Mouse (Mus musculus): ENCODE measurements around the gene Samd4b.

Gene Samd4b

DNA sequence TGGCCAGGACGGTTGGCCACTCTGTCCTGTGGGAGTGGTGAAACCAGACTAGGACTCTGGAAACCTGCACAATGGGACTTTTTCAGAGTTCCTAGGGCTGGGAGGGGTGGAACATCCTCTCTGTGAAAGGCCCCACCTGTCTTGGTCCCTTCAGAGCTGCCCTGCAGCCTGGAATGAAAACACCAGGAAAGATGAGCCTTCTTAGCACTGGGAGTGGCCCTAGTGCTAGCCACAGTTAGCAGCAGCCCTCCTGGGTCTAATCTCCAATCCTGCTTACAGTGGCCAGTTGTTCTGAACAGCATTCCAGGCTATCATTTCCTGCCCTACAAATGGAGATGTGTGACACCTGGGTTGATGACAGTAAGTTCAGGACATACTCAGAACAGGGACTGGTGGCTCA lies 6.1 kb downstream of the Samd4b start:
- DNase-seq (ENCODE audit: low read depth, low spot score), result no peak

DNA sequence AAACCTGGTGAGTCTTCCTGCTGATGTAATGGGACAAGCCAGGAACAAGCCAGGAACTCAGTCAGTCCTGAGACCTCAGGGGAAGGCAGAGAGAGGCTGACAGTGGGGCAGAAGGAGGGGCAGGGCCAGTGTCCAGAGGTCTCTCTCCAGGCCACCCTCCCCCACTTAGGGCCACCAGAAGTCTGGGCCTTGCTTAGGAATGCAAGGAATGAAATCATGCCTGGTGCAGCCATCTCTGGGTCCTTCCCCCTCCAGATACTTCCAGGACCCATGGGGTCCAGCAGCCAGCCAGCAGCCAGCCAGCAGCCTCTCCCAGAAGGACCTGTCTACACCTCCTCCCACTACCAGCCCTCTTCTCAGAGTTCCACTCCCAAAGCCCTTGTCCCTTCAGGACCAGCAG lies 10.3 kb downstream of the Samd4b start:
- DNase-seq (ENCODE audit: low read depth, low spot score), result no peak

DNA sequence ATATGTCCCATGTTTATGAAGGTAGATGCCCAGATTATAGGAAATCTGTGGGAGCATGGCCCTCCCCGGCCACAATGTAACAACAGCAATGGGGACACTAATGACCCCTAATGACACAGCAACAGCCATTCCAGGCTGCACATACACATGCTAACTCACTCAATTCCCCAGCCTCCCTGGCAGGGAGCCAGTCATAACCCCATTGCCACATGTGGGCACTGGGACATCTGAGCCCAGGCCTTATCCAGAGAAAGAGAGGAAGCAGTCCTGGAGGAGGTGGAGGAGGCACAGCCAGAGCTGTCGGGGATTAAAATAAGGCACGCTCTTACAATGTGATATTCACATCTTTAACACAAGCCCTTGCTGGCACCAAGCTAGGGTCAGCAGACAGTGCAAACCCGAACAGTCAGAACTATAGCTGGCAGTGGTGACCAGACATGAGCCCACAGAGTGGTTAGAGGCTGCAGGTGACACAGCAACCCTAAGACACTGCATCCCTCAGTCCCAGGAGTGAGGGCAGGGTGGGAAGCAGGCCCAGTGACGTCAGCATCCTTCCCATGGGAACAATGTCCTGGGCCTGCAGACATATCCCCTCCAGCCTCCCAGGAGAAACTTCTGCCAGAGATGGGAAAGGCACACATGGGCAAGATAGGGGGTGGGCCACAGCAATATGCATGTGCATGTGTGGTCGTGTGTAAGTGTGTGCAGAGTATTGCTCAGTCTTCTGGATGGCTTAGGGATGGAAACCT lies 11.1 kb downstream of the Samd4b start:
- no peak for DNase-seq (ENCODE audit: low read depth, low spot score)

DNA sequence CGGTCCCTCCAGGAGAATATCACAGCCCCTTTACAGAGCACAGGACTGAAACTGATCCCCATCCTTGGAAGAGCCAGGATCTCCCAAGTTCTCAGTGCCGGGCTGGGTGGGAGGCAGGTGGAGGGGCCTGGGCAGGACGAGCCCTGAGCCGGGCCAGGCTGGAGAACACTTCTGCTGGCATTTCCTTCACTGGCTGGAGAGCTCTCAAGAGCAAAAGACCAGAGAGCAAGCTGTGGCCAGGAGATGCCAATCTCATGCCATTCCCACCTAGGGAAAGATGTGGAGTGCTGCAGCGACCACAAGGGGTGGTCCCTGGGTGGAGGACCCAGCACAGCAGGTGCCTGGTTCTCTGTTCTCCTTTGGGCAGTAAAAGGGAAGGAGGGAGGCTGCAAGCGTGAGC lies 12.9 kb downstream of the Samd4b start:
- DNase-seq (ENCODE audit: low read depth, low spot score), result no peak

DNA sequence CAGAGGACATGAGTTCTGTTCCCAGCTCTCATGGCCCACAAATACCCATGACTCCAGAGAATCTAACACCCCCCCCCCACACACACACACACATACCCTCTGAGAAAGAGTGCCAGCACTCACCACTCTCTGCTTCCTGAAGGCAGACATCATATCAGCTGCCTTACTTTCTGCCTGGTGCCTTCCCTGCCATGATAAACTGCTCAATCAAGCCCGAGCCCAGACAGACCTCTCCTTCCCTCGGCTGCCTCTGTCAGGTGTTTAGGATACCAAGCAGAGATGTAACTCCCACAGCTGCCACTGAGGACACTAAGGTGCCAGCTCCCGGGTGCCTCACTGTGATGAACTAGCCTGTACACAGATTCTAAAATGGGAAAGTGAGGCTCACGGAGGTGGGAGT lies 13.5 kb downstream of the Samd4b start:
- DNase-seq (ENCODE audit: low read depth, low spot score), result no peak

GRCm38 (mm10) chr7:28583570-28584344 lies 14.2 kb downstream of the Samd4b start:
- DNase-seq (ENCODE audit: low read depth, low spot score), result no peak

- no peak for DNase-seq (ENCODE audit: low read depth, low spot score)
Observed at GRCm38 (mm10) chr7:28582841-28583240, 15.1 kb downstream of the Samd4b start.

- no peak for DNase-seq (ENCODE audit: low read depth, low spot score)
Observed at GRCm38 (mm10) chr7:28581721-28582120, 16.2 kb downstream of the Samd4b start.

DNA sequence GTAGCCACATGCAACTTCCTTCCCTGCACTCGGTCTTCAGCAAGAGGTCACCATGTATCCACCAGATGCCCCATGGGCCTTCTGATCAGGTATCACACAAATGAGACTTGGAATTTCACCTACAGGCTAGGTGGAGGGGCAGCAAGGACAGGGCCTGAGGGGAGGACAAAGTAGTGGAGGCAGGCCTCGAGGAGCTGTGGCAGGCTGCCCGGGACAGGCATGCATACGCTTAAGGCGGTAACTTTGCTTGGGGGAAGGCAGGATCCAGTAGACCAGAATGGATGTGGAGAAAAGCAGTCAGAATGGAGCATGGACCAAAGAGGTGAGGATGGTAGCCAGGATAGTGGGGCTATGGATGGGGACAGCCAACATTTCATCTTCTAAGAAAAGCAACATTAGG lies 18.1 kb downstream of the Samd4b start:
- DNase-seq (ENCODE audit: low read depth, low spot score), result no peak

- DNase-seq (ENCODE audit: low read depth, low spot score), result no peak
Observed at GRCm38 (mm10) chr7:28578543-28579053, 19.3 kb downstream of the Samd4b start.

- no peak for DNase-seq (ENCODE audit: low read depth, low spot score)
Observed at GRCm38 (mm10) chr7:28577826-28578542, 20.0 kb downstream of the Samd4b start.

GRCm38 (mm10) chr7:28576271-28576914 lies 21.6 kb downstream of the Samd4b start:
- no peak for DNase-seq (ENCODE audit: low read depth, low spot score)

GRCm38 (mm10) chr7:28575597-28575996 lies 22.3 kb downstream of the Samd4b start:
- DNase-seq (ENCODE audit: low read depth, low spot score), result no peak

DNA sequence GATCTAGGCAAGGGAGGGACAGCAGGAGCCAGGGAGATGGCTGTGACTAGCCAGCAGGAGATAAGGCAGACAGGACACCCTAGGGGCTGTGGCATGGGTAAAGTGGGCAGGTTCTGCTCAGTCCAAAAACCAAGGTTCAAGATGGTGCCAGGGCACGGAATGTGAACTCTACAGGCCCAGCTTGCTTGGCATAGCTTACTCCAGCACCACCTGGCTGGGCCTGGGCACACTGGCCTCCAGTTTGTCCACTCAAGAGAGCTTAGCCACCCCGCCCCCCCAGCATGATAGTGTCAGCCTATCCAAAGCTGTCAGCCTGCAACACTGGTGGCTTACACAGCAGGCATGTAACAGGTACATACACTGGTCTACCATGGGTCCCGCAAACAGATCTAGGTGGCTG lies 24.7 kb downstream of the Samd4b start:
- DNase-seq (ENCODE audit: low read depth, low spot score), result no peak

- no peak for DNase-seq (ENCODE audit: low read depth, low spot score)
Observed at GRCm38 (mm10) chr7:28572689-28573088, 25.3 kb downstream of the Samd4b start.

GRCm38 (mm10) chr7:28570982-28571682 lies 26.8 kb downstream of the Samd4b start:
- no peak for DNase-seq (ENCODE audit: low read depth, low spot score)

- DNase-seq (ENCODE audit: low read depth, low spot score), result no peak
Observed at GRCm38 (mm10) chr7:28570291-28570981, 27.5 kb downstream of the Samd4b start.

- DNase-seq (ENCODE audit: low read depth, low spot score), result no peak
Observed at GRCm38 (mm10) chr7:28568253-28568652, 29.7 kb downstream of the Samd4b start.

GRCm38 (mm10) chr7:28567539-28567938 lies 30.4 kb downstream of the Samd4b start:
- no peak for DNase-seq (ENCODE audit: low read depth, low spot score)

DNA sequence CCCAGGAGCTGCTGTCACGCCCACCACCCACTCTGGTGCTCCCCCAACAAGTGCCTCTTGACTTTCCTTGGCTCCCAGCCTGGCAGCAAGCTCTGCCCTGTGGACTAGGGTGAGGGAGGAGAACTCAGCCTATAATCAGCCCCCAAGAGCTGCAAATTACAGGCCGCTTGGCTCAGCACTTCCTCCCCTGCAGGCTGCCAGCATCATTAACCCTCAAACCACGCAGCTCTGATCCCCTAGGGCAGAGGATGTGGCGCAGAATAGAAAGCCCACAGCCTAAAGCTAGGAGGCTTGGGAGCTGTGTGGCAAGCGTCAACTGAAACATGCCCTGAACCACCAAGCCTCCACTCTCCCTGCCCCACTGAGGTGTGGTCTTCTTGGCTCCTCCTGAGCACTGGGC lies 32.5 kb downstream of the Samd4b start:
- DNase-seq (ENCODE audit: low read depth, low spot score), result no peak

DNA sequence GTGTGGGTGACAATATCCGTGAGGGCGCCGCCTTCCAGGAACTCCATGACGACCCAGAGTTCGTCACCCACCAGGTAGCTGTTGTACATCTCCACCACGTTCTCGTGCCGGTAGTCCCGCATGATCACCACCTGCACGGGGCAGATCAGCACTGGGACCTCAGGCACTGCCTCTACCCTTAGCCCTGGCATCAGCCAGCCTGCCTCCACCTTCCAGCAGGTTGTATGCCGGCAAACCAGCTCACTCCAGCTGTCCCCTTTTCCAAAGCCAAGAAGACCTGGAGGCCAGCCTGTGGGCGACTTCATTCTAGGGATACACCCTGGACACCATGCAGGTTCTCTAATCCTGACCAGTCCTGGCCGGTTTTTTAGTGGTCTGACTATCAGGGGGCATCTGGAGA lies 35.0 kb downstream of the Samd4b start:
- no peak for DNase-seq (ENCODE audit: low read depth, low spot score)
